Mouse (Mus musculus) hindbrain, embryonic 10.5 days (tissue): Measurements from ENCODE around the gene Stra6. TPM values are rescaled to one million over a fixed set of nuclear protein-coding genes. Genes with fewer than 3 reads are reported as not detected.

Experiments used
- DNase-seq: peaks from one replicate; pipeline ENCODE4 v3.0.0-alpha.2; 2017; ENCODE audit warnings: low spot score
- H3K27ac ChIP-seq: fragments of 300-500 bp; sonication (generic); 2 replicates; pipeline ENCODE4 v1.5.1; 2016; ENCODE audit warnings: mild to moderate bottlenecking, moderate library complexity
- H3K27me3 ChIP-seq: fragments of 300-500 bp; sonication (generic); 2 replicates; pipeline ENCODE4 v1.6.1; 2016; ENCODE audit warnings: mild to moderate bottlenecking; ENCODE audit not compliant: poor library complexity, insufficient read depth, severe bottlenecking
- H3K36me3 ChIP-seq: fragments of 300-500 bp; sonication (generic); 2 replicates; pipeline ENCODE4 v1.6.1; 2016; ENCODE audit warnings: mild to moderate bottlenecking, moderate library complexity
- H3K4me1 ChIP-seq: fragments of 300-500 bp; sonication (generic); replicated peaks from 2 replicates; pipeline ENCODE4 v1.6.1; 2016; ENCODE audit warnings: mild to moderate bottlenecking
- H3K4me3 ChIP-seq: fragments of 300-500 bp; sonication (generic); 2 replicates; pipeline ENCODE4 v1.5.1; 2016; ENCODE audit warnings: mild to moderate bottlenecking, moderate library complexity
- H3K9me3 ChIP-seq: fragments of 300-500 bp; sonication (generic); 2 replicates; pipeline ENCODE4 v1.6.1; 2016; ENCODE audit warnings: mild to moderate bottlenecking, moderate library complexity
- WGBS: fragments of 180-500 bp; shearing (Covaris S2); methylation state at CpG from one replicate; pipeline ENCODE4 v1.1.7; 2016; 5-methylcytosine and 5-hydroxymethylcytosine counted together
- polyA plus RNA-seq: library from polyadenylated mRNA; unstranded; fragments of >200 nt; fragmentation: Nextera tagmentation; extraction: Ambion mirVana; gene quantifications from 2 replicates; pipeline ENCODE4 v1.2.1, GENCODE M21; 2016

Gene Stra6
- polyA plus RNA-seq, 1 experiment from 2014 or later = 11.2 TPM

DNA sequence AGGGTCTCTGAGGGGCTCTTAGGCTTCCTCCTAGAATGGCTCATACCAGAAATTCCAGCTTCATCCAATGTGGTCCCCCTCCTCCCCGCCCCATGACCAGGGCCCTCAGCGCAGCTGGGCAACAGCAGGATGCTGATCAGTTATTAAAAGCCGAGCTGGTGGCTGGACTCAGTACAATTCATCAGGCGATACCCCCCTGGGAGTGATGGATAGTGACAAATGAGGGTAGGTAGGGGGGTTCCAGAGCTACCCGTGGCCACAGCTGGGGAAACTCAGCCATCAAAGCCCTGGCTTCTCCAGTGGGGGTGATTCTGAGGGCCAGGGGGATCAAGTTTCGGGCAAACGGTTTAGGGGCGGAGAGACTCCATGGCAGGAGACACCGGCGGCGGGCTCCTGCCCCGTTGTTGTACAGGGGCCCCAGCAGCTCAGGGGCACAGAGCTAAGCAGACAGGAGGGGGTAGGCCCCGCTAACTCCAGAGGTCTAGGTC, 65.4 kb downstream of the Stra6 start:
- peaks cover 87% of the 10 kb centered on the region for H3K4me1 ChIP-seq
- peaks cover 82% of the 10 kb centered on the region for H3K27me3 ChIP-seq

DNA sequence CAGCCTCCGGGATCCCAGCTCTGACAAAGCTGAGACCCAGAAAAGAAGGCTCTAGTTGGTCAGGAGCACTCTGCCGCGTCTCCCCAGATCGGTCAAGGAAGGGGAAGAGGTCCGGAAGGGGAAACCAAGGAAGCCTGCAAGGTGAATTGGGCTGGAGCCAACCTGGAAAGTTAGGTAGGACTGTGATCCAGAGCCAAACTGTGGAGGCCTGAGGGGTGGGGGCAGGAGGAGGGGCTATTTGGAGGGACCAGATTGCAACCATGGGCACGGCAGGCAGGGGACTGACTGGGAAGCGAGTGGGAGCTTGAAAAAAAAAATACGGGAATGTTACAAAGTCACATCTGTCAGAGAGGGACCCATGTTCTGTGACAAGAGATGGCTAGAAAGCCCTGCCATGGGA, 65.9 kb downstream of the Stra6 start:
- DNase-seq = no peak
- H3K27me3 ChIP-seq = peaks cover 82% of the 10 kb centered on the region
- H3K36me3 ChIP-seq = no peaks in the 10 kb centered on the region
- peak overlapping the region; percentile 82 for H3K27ac ChIP-seq
- H3K4me1 ChIP-seq = peaks cover 87% of the 10 kb centered on the region
- H3K4me3 ChIP-seq = peak overlapping the region; percentile 31
- WGBS = 14% methylated on average over 8 of the region's 8 CpGs
- H3K9me3 ChIP-seq = no peaks in the 10 kb centered on the region

More for the DNA sequence above, 65.4 kb downstream of the Stra6 start:
- H3K9me3 ChIP-seq = no peaks in the 10 kb centered on the region
- under 1% methylated on average over 13 of the region's 13 CpGs for WGBS
- peak overlapping the region; percentile 31 for H3K4me3 ChIP-seq
- H3K27ac ChIP-seq = peak overlapping the region; percentile 82
- peak; percentile 62 for DNase-seq
- no peaks in the 10 kb centered on the region for H3K36me3 ChIP-seq

DNA sequence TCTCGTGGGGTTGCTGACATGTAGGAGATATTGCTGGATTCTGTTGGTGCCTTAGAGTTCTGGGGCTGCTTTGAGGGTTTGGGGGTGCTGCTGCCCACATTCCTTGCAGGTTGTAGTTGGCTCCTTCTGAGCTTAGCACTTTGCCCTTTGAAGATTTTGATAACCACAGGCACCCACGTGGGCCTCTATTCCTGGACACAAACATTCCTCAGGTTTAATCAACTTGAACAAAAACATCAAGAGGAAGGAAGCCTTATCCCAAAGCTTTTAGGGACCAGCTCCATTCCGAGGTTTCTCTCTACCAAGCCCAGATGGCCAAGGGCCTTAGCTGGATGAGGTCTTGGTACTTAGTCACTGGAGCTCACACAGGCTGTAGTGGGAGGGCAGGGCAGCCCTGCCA, 67.3 kb downstream of the Stra6 start:
- 48% methylated on average over 3 of the region's 3 CpGs for WGBS
- H3K4me1 ChIP-seq = peaks cover 87% of the 10 kb centered on the region
- no peaks in the 10 kb centered on the region for H3K9me3 ChIP-seq
- DNase-seq = no peak
- H3K27me3 ChIP-seq = peaks cover 84% of the 10 kb centered on the region
- peak overlapping the region; percentile 82 for H3K27ac ChIP-seq
- H3K4me3 ChIP-seq = no peak overlapping the region
- no peaks in the 10 kb centered on the region for H3K36me3 ChIP-seq

DNA sequence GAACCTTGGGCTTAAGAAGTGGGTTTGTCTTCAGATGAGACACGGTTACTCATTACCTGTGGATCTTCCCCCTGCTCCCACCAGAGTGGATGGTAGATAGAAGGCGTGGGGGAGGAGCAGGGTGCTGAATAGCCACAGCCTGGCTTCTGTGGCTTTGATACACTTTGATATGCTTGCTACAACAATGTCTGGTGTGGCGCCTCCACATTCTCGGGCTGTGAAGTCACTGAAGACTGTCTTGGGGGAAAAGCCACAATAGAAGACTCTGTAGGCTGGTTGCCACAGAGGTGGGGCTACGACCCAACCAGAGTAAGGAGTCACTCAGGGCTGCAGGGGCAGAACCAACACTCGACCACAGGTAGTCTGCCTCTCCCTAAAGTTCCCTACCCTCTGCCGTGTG, 68.1 kb downstream of the Stra6 start:
- 70% methylated on average over 7 of the region's 7 CpGs for WGBS
- Histone ChIP-seq H3K27me3 (peaks cover 84% of the 10 kb centered on the region), H3K27ac (peak overlapping the region; percentile 69), H3K4me3 (no peak overlapping the region), H3K4me1 (peaks cover 89% of the 10 kb centered on the region), H3K9me3 (no peaks in the 10 kb centered on the region), H3K36me3 (no peaks in the 10 kb centered on the region)
- no peak for DNase-seq

DNA sequence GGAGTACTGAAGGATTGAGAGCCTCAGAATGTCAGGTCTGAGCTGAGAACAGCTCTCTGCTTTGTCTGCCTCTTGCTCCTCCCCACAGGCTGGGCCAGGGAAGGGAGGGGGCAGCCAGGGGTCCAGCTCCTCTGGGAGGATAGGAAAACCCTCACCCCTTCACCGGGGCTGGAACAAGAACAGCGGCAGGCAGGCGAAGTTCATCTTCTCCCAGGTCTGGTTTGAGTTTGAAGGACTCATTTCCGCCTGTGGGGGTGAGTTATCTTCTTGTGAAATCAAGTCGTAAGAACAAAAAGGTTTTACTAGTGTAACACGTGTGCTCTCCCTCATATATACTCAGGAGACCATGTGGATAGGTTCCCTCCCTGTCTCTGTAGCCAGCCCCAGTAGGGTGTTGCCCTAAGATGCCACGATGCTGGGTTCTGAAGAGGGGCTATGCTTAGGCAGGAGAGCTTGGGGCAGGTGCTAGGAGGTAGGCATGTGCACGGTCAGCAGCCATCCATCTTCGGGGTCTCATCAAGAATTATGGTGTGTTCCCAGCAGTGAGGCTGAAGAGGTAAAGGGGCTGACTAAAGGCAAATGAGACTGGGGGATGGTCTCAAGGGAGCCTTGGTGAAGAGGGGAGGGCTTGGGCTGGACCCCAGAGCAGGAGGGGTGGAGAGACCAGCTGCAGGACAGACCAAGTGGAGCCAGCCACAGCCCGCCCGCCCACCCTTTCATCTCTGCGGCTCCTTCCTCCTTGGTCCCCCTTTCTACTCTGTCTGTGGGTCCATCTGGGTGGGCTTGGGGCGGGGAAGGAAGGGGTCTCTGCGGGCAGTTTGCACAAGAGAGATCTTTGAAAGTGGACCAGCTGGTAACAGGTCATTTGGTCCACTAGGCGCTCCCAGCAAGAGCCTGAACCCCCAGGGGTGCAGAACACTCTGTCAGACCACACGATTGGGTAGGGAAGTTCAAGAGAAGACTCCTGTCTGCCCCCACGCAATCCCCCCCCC, 70.6 kb downstream of the Stra6 start:
- peak overlapping the region; percentile 23 for H3K4me3 ChIP-seq
- H3K36me3 ChIP-seq = no peaks in the 10 kb centered on the region
- peak; percentile 49 for DNase-seq
- H3K4me1 ChIP-seq = peaks cover 92% of the 10 kb centered on the region
- no peaks in the 10 kb centered on the region for H3K9me3 ChIP-seq
- WGBS = 13% methylated on average over 17 of the region's 17 CpGs
- H3K27ac ChIP-seq = peak overlapping the region; percentile 82
- H3K27me3 ChIP-seq = peaks cover 86% of the 10 kb centered on the region

DNA sequence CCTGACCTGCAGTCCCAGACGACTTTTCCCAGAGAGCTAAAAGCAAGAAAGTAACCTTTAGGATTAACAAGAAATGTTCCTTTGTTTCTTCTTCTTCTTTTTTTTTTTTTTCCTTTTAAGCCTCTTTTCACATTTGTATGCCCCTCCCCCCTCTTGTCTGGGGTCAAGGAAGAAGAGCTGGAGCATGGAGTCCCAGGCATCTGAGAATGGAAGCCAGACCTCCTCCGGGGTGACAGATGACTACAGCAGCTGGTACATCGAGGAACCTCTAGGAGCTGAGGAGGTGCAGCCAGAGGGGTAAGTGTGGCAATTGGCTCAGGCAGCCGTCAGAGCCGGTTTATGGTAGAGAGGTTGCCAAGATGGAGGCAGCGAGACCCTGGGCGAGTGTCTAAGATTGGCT, 71.3 kb downstream of the Stra6 start:
- Histone ChIP-seq H3K27me3 (peaks cover 86% of the 10 kb centered on the region), H3K9me3 (no peaks in the 10 kb centered on the region), H3K4me1 (peaks cover 89% of the 10 kb centered on the region), H3K27ac (peak overlapping the region; percentile 82), H3K4me3 (peak overlapping the region; percentile 23; the same call in 1 of the 2 replicates), H3K36me3 (no peaks in the 10 kb centered on the region)
- DNase-seq = no peak
- 32% methylated on average over 7 of the region's 7 CpGs for WGBS

DNA sequence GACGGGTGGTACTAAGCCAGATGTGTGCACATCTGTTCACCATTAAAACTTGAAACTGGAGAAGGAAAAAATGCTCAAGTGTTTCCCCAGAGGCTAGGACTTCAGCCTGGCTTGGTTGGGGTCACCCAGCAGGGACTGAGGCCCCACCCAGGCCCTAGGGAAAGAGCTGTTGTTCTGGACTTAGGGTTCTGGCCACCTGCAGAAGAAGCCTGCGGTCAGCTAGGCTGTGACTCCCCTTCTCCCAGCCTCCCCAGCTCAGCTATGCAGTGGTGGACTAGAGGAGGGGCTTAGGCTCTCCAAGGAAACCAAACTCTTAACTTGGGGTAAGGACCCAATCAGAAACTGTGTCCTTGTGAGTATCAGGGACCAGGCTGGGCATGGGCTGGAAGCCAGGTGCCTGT, 72.3 kb downstream of the Stra6 start:
- Histone ChIP-seq H3K27ac (peak overlapping the region; percentile 82), H3K4me1 (peaks cover 89% of the 10 kb centered on the region), H3K4me3 (no peak overlapping the region), H3K36me3 (no peaks in the 10 kb centered on the region), H3K9me3 (no peaks in the 10 kb centered on the region), H3K27me3 (peaks cover 79% of the 10 kb centered on the region)
- 40% methylated on average over 2 of the region's 2 CpGs for WGBS
- DNase-seq = no peak

DNA sequence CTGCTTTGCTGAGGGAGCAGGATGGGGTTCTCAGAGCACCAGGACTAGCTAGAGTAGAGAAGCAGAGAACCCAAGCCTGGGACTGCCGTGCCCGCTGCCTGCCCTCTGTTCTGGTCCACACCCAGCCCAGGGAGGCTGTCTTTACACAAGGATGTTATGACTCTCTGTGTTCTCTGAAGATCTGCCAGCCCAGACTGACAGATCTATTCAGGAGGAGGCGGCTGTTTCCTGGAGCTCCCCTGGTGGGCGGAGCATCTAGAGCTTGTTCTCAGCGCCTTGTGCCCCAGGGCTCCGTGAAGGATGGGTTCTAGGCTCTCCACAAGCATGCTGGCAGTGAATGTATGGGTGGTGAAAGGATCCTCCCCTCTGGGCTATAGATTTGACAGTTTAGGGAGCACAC, 76.4 kb downstream of the Stra6 start:
- H3K27me3 ChIP-seq = peaks cover 58% of the 10 kb centered on the region
- H3K27ac ChIP-seq = peak overlapping the region; percentile 30; the same call in 1 of the 2 replicates
- 38% methylated on average over 6 of the region's 6 CpGs for WGBS
- H3K36me3 ChIP-seq = no peaks in the 10 kb centered on the region
- DNase-seq = no peak
- H3K4me3 ChIP-seq = no peak overlapping the region
- no peaks in the 10 kb centered on the region for H3K9me3 ChIP-seq
- H3K4me1 ChIP-seq = peaks cover 73% of the 10 kb centered on the region

DNA sequence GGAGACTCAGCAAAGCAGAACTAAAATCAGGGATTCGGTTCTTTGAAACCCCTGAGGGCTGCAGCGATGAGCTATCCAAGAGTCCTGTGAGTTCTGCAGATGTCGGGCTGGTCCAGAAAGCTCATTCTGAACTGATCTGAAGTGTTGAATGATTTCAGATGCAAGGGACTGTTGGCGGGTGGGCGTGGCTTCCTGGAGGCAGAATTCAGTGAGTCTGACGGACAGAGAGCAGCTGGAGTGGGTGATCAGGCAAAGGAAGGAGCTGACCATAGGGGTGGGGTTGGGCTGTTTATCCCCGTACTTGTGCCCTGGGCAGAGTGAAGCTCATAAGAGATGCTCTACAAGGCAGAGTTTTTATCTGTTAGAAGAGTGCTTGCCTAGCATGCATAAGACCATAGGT, 79.8 kb downstream of the Stra6 start:
- H3K36me3 ChIP-seq = no peaks in the 10 kb centered on the region
- peaks cover 30% of the 10 kb centered on the region for H3K27me3 ChIP-seq
- DNase-seq = no peak
- H3K9me3 ChIP-seq = no peaks in the 10 kb centered on the region
- 40% methylated on average over 7 of the region's 7 CpGs for WGBS
- H3K4me3 ChIP-seq = no peak overlapping the region
- peak overlapping the region; percentile 13; the same call in 1 of the 2 replicates for H3K27ac ChIP-seq
- H3K4me1 ChIP-seq = peaks cover 53% of the 10 kb centered on the region

DNA sequence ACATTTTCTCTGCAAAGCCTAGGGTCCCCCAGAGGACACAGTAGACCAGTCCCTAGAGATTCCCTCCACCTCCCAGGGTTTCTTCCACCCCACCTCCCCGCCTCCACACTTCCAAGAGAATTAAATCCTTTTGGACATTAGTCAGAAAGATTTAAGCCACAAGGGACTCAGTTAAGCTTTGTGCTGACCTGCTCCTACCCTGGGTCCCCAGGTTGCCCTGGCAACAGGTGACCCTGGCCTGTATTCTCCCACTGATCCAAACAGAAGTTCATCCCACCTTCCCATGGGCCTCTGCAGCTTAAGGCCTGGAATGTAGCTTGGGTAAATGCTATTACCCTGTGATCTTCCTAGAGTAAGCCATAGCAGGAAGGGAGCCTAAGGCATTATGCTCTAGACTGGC, 81.1 kb downstream of the Stra6 start:
- Histone ChIP-seq H3K9me3 (no peaks in the 10 kb centered on the region), H3K36me3 (no peaks in the 10 kb centered on the region), H3K4me3 (no peak overlapping the region), H3K4me1 (peaks cover 48% of the 10 kb centered on the region), H3K27ac (peak overlapping the region; percentile 69; the same call in 1 of the 2 replicates), H3K27me3 (peaks cover 17% of the 10 kb centered on the region; the same call in 1 of the 2 replicates)
- 44% methylated on average over 1 of the region's 1 CpGs for WGBS
- DNase-seq = no peak

DNA sequence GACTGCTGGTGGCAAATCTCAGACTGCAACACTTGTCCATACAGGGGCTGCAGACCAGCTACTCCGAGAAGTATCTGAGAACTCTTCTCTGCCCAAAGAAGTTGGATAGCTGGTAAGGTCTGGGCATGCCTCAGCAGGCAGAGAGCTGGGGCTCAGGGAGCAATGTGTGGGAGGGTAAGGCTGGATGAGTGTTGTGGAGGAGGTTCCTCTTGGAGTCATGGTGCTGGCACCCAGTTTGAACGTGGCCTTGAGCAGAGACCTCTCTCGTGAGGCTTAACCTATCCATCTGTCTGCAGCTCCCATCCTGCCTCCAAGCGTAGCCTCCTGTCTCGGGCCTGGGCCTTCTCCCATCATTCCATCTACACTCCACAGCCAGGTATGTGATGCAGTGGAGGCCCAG, 81.8 kb downstream of the Stra6 start:
- H3K4me3 ChIP-seq = no peak overlapping the region
- peaks cover 5% of the 10 kb centered on the region; the same call in 1 of the 2 replicates for H3K36me3 ChIP-seq
- peaks cover 40% of the 10 kb centered on the region for H3K4me1 ChIP-seq
- H3K9me3 ChIP-seq = no peaks in the 10 kb centered on the region
- DNase-seq = no peak
- no peak overlapping the region for H3K27ac ChIP-seq
- peaks cover 13% of the 10 kb centered on the region; the same call in 1 of the 2 replicates for H3K27me3 ChIP-seq
- WGBS = 93% methylated on average over 5 of the region's 5 CpGs

DNA sequence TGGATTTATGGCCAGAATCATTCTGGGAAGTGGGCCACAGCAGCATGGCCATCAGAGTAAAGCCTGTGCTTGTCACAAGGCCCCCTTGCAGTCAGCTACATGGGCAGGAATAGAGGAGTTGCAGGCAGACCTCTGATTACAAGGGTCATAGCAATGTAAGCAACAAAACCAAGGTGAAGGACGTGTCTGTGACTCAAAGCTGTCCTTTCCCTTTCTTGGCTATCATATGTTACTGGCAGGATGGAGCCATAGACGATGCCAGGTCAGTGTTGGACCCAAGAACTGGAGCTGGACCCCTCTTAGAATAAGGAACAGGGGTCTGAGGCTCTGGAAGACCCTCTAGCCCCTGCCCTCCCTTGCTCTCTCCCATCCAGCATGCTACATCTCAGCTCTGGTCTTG, 85.2 kb downstream of the Stra6 start:
- Histone ChIP-seq H3K4me1 (peaks cover 37% of the 10 kb centered on the region), H3K36me3 (peaks cover 16% of the 10 kb centered on the region; the same call in 1 of the 2 replicates), H3K9me3 (no peaks in the 10 kb centered on the region), H3K27me3 (no peaks in the 10 kb centered on the region), H3K4me3 (no peak overlapping the region), H3K27ac (no peak overlapping the region)
- WGBS = 76% methylated on average over 2 of the region's 2 CpGs
- no peak for DNase-seq

DNA sequence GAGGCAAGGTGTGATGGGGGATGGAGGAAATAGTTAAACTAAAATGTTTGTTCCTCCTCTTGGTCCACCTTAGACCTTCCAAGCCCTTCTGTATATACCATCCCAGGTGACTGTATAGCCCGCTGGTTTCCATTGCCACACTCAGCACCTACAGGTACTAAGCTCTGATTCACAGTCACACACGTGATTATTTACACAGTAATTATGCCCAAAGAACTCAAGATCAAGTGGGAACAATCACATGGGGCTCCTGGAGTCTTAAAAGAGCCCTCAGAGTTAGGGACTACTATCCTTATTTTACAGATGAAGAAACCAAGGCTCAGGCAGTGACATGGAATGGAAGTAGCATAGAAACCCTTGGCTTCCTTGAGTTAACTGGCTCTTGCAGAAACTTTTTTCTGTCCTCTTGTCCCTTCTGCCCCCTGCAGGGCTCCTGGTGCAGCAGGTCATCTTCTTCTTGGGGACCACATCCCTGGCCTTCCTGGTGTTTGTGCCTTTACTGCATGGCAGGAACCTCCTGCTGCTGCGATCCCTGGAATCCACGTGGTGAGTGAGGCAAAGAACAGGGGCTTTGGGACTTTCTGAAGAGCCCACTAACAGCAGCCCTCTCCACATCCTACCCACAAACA, 87.3 kb downstream of the Stra6 start:
- H3K27ac ChIP-seq = no peak overlapping the region
- 74% methylated on average over 4 of the region's 4 CpGs for WGBS
- peaks cover 23% of the 10 kb centered on the region for H3K4me1 ChIP-seq
- no peak for DNase-seq
- H3K36me3 ChIP-seq = peaks cover 16% of the 10 kb centered on the region; the same call in 1 of the 2 replicates
- no peak overlapping the region for H3K4me3 ChIP-seq
- H3K9me3 ChIP-seq = no peaks in the 10 kb centered on the region
- H3K27me3 ChIP-seq = no peaks in the 10 kb centered on the region
